Mouse (Mus musculus): ENCODE data around the gene Olfr631. TPM values are rescaled to one million over a fixed set of nuclear protein-coding genes. Genes with fewer than 3 reads are reported as not detected.

Gene Olfr631
- polyA plus RNA-seq, 1 experiment from 2014 or later, result not detected

Other genes starting within 250 kb of the Olfr631 start
- not detected in 2 replicates for gene Olfr625-ps1, start 246.1 kb upstream of the Olfr631 start, polyA plus RNA-seq (2015; fragmentation: Nextera tagmentation; extraction: Ambion mirVana)
- gene Olfr243, start 214.2 kb upstream of the Olfr631 start, polyA plus RNA-seq (2015; fragmentation: Nextera tagmentation; extraction: Ambion mirVana), result not detected in 2 replicates
- not detected in 2 replicates for gene Olfr628, start 198.5 kb upstream of the Olfr631 start, polyA plus RNA-seq (2015; fragmentation: Nextera tagmentation; extraction: Ambion mirVana)
- not detected in 2 replicates for gene Olfr629, start 183.9 kb upstream of the Olfr631 start, polyA plus RNA-seq (2015; fragmentation: Nextera tagmentation; extraction: Ambion mirVana)
- gene Olfr630, start 171.5 kb upstream of the Olfr631 start, polyA plus RNA-seq (2015; fragmentation: Nextera tagmentation; extraction: Ambion mirVana), result not detected in 2 replicates
- not detected in 2 replicates for gene Olfr69, start 157.2 kb upstream of the Olfr631 start, polyA plus RNA-seq (2015; fragmentation: Nextera tagmentation; extraction: Ambion mirVana)
- gene Olfr68, start 149.1 kb upstream of the Olfr631 start, polyA plus RNA-seq (2015; fragmentation: Nextera tagmentation; extraction: Ambion mirVana), result not detected in 2 replicates
- not detected in 2 replicates for gene Olfr67, start 137.0 kb upstream of the Olfr631 start, polyA plus RNA-seq (2015; fragmentation: Nextera tagmentation; extraction: Ambion mirVana)
- gene Hbb-bt, start 114.8 kb upstream of the Olfr631 start, polyA plus RNA-seq (2015; fragmentation: Nextera tagmentation; extraction: Ambion mirVana), result 3,412 and 3,951 TPM in 2 replicates
- gene Hbb-bs, start 100.7 kb upstream of the Olfr631 start, polyA plus RNA-seq (2015; fragmentation: Nextera tagmentation; extraction: Ambion mirVana), result 10,346 and 10,923 TPM in 2 replicates
- gene Hbb-bh2, start 88.3 kb upstream of the Olfr631 start, polyA plus RNA-seq (2015; fragmentation: Nextera tagmentation; extraction: Ambion mirVana), result not detected in 2 replicates
- 3.2 and 5.3 TPM in 2 replicates for gene Hbb-bh1, start 85.7 kb upstream of the Olfr631 start, polyA plus RNA-seq (2015; fragmentation: Nextera tagmentation; extraction: Ambion mirVana)
- gene Hbb-y, start 75.6 kb upstream of the Olfr631 start, polyA plus RNA-seq (2015; fragmentation: Nextera tagmentation; extraction: Ambion mirVana), result 236 and 533 TPM in 2 replicates
- not detected in 2 replicates for gene Olfr66, start 42.6 kb upstream of the Olfr631 start, polyA plus RNA-seq (2015; fragmentation: Nextera tagmentation; extraction: Ambion mirVana)
- not detected in 2 replicates for gene Olfr64, start 34.3 kb upstream of the Olfr631 start, polyA plus RNA-seq (2015; fragmentation: Nextera tagmentation; extraction: Ambion mirVana)
- not detected in 2 replicates for gene Olfr65, start 25.3 kb upstream of the Olfr631 start, polyA plus RNA-seq (2015; fragmentation: Nextera tagmentation; extraction: Ambion mirVana)
- gene Olfr632, start 5.5 kb downstream of the Olfr631 start, polyA plus RNA-seq (2015; fragmentation: Nextera tagmentation; extraction: Ambion mirVana), result not detected in 2 replicates
- gene Olfr633, start 15.6 kb downstream of the Olfr631 start, polyA plus RNA-seq (2015; fragmentation: Nextera tagmentation; extraction: Ambion mirVana), result not detected in 2 replicates
- gene Olfr635, start 42.3 kb downstream of the Olfr631 start, polyA plus RNA-seq (2015; fragmentation: Nextera tagmentation; extraction: Ambion mirVana), result not detected in 2 replicates
- gene Olfr638, start 69.9 kb downstream of the Olfr631 start, polyA plus RNA-seq (2015; fragmentation: Nextera tagmentation; extraction: Ambion mirVana), result not detected in 2 replicates
- gene Olfr639, start 88.5 kb downstream of the Olfr631 start, polyA plus RNA-seq (2015; fragmentation: Nextera tagmentation; extraction: Ambion mirVana), result not detected in 2 replicates
- gene Olfr640, start 96.7 kb downstream of the Olfr631 start, polyA plus RNA-seq (2015; fragmentation: Nextera tagmentation; extraction: Ambion mirVana), result not detected in 2 replicates
- not detected in 2 replicates for gene Olfr641, start 106.6 kb downstream of the Olfr631 start, polyA plus RNA-seq (2015; fragmentation: Nextera tagmentation; extraction: Ambion mirVana)
- not detected in 2 replicates for gene Olfr642, start 123.8 kb downstream of the Olfr631 start, polyA plus RNA-seq (2015; fragmentation: Nextera tagmentation; extraction: Ambion mirVana)
- gene 4930516K23Rik, start 132.6 kb downstream of the Olfr631 start, polyA plus RNA-seq (2015; fragmentation: Nextera tagmentation; extraction: Ambion mirVana), result not detected in 2 replicates
- gene Olfr644, start 143.0 kb downstream of the Olfr631 start, polyA plus RNA-seq (2015; fragmentation: Nextera tagmentation; extraction: Ambion mirVana), result not detected in 2 replicates
- gene Olfr645, start 156.6 kb downstream of the Olfr631 start, polyA plus RNA-seq (2015; fragmentation: Nextera tagmentation; extraction: Ambion mirVana), result not detected in 2 replicates
- not detected in 2 replicates for gene Olfr646, start 176.0 kb downstream of the Olfr631 start, polyA plus RNA-seq (2015; fragmentation: Nextera tagmentation; extraction: Ambion mirVana)
- not detected in 2 replicates for gene Ubqln5, start 201.0 kb downstream of the Olfr631 start, polyA plus RNA-seq (2015; fragmentation: Nextera tagmentation; extraction: Ambion mirVana)
- not detected in 2 replicates for gene Olfr643, start 208.6 kb downstream of the Olfr631 start, polyA plus RNA-seq (2015; fragmentation: Nextera tagmentation; extraction: Ambion mirVana)
- gene Ubqln3, start 214.5 kb downstream of the Olfr631 start, polyA plus RNA-seq (2015; fragmentation: Nextera tagmentation; extraction: Ambion mirVana), result not detected in 2 replicates
- gene Ubqlnl, start 221.7 kb downstream of the Olfr631 start, polyA plus RNA-seq (2015; fragmentation: Nextera tagmentation; extraction: Ambion mirVana), result not detected in 2 replicates
- gene Olfm5, start 236.0 kb downstream of the Olfr631 start, polyA plus RNA-seq (2015; fragmentation: Nextera tagmentation; extraction: Ambion mirVana), result not detected in 2 replicates

All from limb, embryonic 15.5 days (tissue).